ENCODE assay signal across 23 mouse cellular contexts in the genomic region with DNA sequence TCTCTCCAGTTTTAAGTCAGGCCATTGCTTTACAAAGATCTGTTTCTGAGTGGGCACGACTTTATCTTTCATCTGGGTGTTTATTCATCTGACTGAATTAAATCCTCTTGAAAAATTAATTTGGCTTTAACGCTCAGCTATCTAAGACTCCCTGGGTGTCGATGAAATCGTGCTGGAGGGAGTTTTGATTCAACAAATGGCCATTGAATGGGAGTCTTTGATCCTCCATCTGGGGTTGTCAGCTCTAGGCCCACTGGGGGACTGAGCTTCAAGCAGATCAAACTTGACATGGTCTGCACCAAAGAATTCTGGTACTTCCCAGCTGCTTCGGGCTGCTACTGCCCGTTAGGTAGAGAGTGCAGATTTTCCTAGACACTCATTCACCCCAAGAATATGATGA.
"Had no signal": no experiment of that assay in that cellular context is flagged by ENCODE, and none has a peak within 500 bp of the region (broad histone marks: within the 10 kb centered on the region; RNA-seq: fewer than 3 reads in every experiment).

No protein-coding gene starts in this region.

- H3K27me3 ChIP-seq: kidney, embryonic 15.5 days; limb, embryonic 12.5 days; limb, embryonic 15.5 days; neural tube, embryonic 13.5 days had no signal

- H3K36me3 ChIP-seq: kidney, embryonic 15.5 days; limb, embryonic 12.5 days; limb, embryonic 15.5 days had no signal

- H3K27ac ChIP-seq: kidney, embryonic 15.5 days; limb, embryonic 12.5 days; limb, embryonic 15.5 days; liver, embryonic 14.5 days; macrophage; neural tube, embryonic 13.5 days; stomach, postnatal 0 days had no signal

- H3K4me1 ChIP-seq: kidney, embryonic 15.5 days; limb, embryonic 12.5 days; limb, embryonic 15.5 days; neural tube, embryonic 13.5 days had no signal

- DNase-seq: kidney, adult 11 months; kidney, adult 8-10 months; kidney, postnatal 10 days; kidney, postnatal 36 days; left cerebral cortex, postnatal 4 days; liver, postnatal 0 days; lung, embryonic 14.5 days; right cerebral cortex, adult 18-20 months; right cerebral cortex, postnatal 14 days; right cerebral cortex, postnatal 4 days; thymus, adult 2 months; thymus, postnatal 14 days; thymus, postnatal 4 days had no signal

- H3K9me3 ChIP-seq: kidney, embryonic 15.5 days; limb, embryonic 12.5 days; limb, embryonic 15.5 days; neural tube, embryonic 13.5 days had no signal

- H3K4me3 ChIP-seq: kidney, embryonic 15.5 days; limb, embryonic 12.5 days; limb, embryonic 15.5 days; myocyte; neural tube, embryonic 13.5 days had no signal

- H3K9ac ChIP-seq: kidney, embryonic 15.5 days; limb, embryonic 12.5 days; limb, embryonic 15.5 days; liver, embryonic 14.5 days; liver, postnatal 0 days; lung, embryonic 14.5 days; neural tube, embryonic 13.5 days had no signal

- ATAC-seq: liver, postnatal 0 days; lung, postnatal 0 days had no signal

- H3K4me2 ChIP-seq: kidney, embryonic 15.5 days; limb, embryonic 12.5 days; limb, embryonic 15.5 days; liver, embryonic 11.5 days; lung, embryonic 14.5 days; neural tube, embryonic 13.5 days had no signal
